Mouse (Mus musculus) liver, adult 2 months (tissue): ENCODE results near the gene Phactr3.

Experiments used
- CTCF ChIP-seq: fragments of 200-500 bp; IDR thresholded peaks from 2 replicates; pipeline ENCODE4 v1.5.1; 2011; ENCODE audit warnings: low read depth, low read length, control low read depth
- POLR2A ChIP-seq: fragments of 200-500 bp; IDR thresholded peaks from 2 replicates; pipeline ENCODE4 v1.6.1; 2011; ENCODE audit warnings: low read length, control low read depth; ENCODE audit not compliant: insufficient read depth; ENCODE audit errors: extremely low read depth

GRCm38 (mm10) chr2:178242996-178243395, 124.2 kb downstream of the Phactr3 start:
- TF ChIP-seq CTCF: no peak
- TF ChIP-seq POLR2A: no peak
